Mouse (Mus musculus): Measurements from ENCODE around the gene Psen1. TPM values are rescaled to one million over a fixed set of nuclear protein-coding genes. Genes with fewer than 3 reads are reported as not detected.

The Psen1 gene
- total RNA-seq (2023), result 73.7 TPM

DNA sequence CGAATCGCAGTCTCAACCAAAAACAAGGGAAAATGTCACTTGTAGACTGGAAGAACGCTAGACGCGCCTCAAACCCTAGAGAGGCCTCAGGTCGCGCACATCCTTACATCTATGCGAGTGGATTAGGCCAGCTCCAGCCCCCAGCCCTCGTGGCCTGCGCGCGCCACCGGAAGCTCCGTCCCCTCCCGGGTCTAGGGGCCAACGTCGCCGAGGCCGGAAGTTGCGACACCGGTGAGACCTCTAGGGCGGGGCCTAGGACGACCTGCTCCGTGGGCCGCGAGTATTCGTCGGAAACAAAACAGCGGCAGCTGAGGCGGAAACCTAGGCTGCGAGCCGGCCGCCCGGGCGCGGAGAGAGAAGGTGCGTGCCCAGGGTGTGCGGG is at the start of gene Psen1:
Psen1 (plus strand) TSS at position 219 of the 382 bp plus-strand sequence.

DNA sequence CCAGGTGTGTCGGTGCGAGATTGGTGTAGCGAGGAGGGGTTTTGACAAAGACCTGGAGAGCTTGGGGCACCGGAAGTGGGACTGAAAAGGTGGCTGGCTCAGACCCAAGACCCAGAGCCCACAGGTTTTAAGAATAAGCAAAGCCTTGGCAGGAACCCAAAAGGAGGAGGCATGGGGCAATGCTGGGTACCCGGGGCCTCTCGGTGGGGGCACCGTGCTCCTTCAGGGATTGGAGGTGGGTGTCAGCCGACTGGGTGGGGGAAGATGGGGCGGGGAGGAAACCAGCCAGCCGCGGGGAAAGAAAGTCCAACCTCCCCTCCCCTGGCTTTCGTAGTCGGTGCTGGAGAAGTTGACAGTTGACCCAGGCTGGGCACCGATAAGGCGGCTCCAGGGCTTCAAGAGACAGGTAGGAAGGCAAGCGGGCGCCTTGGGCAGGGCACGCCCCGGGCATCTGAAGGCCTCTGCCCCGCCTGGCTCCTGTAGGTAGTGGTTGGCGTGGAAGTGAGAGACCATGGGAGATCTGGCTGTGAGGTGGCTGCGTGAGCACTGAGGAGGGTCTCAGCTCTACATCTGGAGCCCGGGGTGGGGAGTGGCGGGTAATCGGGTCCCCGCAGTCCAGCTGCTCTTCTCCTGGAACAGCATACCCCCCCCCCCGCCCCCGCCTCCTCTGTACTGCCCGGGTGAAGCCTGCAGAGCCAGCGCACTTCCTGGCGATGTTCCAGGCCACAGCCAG is 75.5 kb downstream of the Psen1 start, which contains the start of gene Papln:
Papln (plus strand) TSS at position 324 of the 733 bp plus-strand sequence.

Other genes with a start within 250 kb of the Psen1 start
- not detected for gene Dpf3, start 200.4 kb upstream of the Psen1 start, total RNA-seq (2023)
- gene Dcaf4, start 167.7 kb upstream of the Psen1 start, total RNA-seq (2023), result 23.2 TPM
- gene Zfyve1, start 90.9 kb upstream of the Psen1 start, total RNA-seq (2023), result 29.5 TPM
- 363 TPM for gene Rbm25, start 56.9 kb upstream of the Psen1 start, total RNA-seq (2023)
- gene Papln, start 75.5 kb downstream of the Psen1 start, total RNA-seq (2023), result 0.56 TPM
- 72.2 TPM for gene Numb, start 233.8 kb downstream of the Psen1 start, total RNA-seq (2023)

Measured in CD4-positive naive resting alpha-beta T cell, adult 57 days (primary cell).